Mouse (Mus musculus): ENCODE data around the gene Cuedc1. TPM values are rescaled to one million over a fixed set of nuclear protein-coding genes. Genes with fewer than 3 reads are reported as not detected.

Gene Cuedc1
- total RNA-seq, 2 experiments from 2014 or later = 26.0 to 33.3 TPM

DNA sequence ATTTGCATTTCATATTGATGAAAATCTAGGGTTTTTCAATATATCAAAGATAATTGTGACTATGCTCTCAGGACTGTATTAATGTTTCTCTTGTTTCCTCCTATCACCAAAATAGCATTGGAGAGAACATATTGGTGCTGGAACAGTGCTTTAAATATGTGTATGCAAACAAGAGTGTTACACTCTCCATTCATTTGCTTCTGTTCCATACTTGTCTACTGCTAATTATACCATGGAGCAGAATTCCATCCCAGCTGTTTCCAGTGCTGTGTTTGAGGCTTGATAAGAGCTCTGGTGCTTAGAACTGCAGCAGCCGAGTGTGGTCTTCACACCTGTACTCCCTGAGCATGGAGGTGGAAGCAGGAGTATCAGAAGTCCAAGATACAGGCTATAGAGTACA lies 21.5 kb upstream of the Cuedc1 start:
- DNase-seq (ENCODE audit: extremely low spot score in 1 of 2, low spot score in 1 of 2) = no peak

DNA sequence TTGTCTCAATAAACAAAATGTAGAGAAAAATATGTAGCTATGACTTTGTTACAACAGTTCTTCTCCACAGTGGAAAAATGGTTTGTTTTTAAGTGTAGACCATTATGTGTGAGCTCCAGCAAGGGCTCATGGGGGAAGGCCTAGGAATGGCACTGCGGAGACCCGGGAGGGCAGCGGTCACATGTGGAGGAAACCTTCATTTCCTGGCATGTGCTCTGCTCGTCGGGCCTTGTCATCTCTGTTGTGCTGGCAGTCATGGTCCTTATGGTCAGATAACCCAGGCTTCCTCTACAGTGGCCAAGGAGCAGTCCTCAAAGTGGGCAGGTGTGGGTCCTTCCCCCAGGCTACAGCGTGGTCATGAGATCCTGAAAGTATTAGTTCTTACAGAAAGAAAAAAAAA lies 14.2 kb upstream of the Cuedc1 start:
- no peak for DNase-seq (ENCODE audit: extremely low spot score in 1 of 2, low spot score in 1 of 2)

DNA sequence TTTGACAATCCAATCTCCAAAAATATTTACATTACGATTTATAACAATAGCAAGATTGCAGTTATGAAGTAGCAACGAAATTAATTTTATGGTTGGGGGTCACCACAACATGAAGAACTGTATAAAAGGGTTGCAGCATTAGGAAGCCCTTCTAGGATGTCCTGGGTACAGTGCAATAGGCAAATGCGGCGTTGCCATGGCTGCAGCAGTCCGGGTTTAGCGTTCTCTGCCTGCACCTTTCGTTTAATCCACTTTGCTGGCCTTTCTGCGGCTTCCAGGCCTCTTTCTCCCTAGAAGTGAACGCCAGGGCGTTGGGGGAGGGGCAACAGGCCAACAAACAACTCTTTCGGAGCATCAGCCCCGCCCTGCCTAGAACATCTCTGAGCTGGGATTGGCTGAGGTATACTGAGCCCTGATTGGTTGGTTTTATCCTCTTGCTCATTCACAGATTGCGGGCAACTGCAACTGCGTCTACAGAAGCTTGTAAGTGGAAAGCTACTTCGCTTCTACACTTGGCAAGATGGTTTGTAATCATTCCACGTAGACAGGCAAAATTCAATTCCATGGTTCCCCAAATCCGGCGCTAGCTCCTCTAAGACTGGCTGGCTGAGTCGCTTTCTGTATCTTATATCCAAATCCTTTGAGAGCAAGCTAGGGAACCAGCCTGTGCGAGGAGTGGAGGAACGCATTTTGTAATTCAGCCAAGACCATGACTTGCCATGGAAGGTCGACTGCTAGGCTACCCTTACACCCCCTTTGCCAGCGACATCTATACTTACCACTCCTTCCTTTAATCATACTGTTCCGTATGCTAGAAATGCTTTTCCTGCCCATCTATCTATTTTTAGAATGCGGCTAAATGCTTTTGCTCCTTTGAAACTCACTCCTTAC lies 10.9 kb upstream of the Cuedc1 start:
- DNase-seq (ENCODE audit: extremely low spot score in 1 of 2, low spot score in 1 of 2) = peak; percentile 64 to 84

DNA sequence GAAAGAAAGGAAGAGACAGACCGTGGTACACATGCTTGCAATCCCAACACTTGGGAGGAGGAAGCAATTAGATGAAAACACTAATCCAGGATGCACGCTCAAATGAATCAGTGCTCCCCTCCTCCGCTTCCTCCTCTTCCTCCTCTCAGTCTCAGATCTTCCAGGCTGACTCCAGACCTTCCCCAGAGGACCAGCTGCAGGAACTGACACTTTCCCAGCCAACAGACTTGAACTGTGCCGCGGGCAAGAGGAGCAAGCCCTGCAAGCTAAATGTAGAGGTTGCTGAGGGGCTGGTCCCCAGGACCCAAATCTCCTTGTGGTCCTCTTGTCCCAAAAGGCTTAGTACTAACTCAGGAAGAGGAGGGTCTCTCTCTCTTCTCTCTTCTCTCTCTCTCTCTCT lies 8.7 kb upstream of the Cuedc1 start:
- DNase-seq (ENCODE audit: extremely low spot score in 1 of 2, low spot score in 1 of 2) = no peak

DNA sequence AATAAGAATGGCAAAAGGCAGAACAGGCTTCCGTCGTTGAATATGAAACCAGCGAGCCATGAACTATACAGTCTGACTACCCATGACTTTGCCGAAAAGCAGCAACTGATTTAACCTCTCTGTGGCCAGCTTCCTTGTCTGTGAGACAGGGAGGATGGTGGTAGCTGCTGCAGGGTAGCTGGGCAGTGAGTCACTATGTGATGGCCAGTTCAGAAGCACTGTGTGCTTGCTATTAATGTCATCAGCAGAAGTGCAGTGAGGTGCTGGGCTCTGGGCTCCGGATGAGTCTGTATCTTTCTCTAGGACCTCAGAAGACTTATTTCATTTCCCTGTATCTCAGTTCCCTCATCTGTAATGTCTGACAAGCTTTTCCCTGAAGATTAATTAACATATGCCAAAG lies 7.6 kb upstream of the Cuedc1 start:
- DNase-seq (ENCODE audit: extremely low spot score in 1 of 2, low spot score in 1 of 2) = no peak

DNA sequence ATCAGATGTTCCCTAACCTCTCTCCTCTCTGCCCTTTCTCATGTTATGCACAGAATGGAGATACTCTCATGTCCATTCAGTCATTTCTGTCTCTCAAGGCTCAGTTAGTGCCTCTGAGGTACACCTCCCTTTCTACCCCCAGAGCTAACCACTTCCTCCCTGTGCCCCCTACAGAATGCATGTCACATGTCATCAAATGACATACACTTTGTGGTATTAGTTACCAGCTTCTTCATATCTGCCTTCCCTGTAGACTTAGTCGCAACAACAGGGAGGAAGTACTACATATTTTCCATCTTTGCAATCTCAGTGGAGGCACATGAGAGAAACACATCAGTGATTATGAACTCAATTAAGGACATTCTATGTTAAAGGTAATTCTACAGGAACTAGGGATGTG lies 5.9 kb upstream of the Cuedc1 start:
- no peak for DNase-seq (ENCODE audit: extremely low spot score in 1 of 2, low spot score in 1 of 2)

DNA sequence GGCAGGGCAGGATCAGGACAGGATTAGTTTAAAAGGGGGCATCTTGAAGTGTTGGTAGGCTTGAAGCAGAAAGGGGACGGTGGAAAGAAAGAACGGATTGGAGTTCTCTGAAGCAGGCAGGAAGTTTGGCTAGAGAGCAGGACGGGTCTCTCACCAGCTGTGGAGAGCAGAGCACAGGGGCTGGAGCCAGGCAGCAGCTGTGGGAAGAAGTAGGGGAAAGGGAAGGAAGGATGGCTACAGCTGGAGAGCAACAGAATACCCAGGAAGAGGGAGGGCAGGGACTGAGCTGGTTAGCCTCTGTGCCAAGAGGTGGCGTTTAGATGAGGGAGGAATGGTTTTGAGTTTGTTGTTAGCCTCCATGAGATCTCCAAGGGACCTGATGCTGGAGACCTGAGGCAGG lies 685 bp upstream of the Cuedc1 start:
- no peak for DNase-seq (ENCODE audit: extremely low spot score in 1 of 2, low spot score in 1 of 2)

DNA sequence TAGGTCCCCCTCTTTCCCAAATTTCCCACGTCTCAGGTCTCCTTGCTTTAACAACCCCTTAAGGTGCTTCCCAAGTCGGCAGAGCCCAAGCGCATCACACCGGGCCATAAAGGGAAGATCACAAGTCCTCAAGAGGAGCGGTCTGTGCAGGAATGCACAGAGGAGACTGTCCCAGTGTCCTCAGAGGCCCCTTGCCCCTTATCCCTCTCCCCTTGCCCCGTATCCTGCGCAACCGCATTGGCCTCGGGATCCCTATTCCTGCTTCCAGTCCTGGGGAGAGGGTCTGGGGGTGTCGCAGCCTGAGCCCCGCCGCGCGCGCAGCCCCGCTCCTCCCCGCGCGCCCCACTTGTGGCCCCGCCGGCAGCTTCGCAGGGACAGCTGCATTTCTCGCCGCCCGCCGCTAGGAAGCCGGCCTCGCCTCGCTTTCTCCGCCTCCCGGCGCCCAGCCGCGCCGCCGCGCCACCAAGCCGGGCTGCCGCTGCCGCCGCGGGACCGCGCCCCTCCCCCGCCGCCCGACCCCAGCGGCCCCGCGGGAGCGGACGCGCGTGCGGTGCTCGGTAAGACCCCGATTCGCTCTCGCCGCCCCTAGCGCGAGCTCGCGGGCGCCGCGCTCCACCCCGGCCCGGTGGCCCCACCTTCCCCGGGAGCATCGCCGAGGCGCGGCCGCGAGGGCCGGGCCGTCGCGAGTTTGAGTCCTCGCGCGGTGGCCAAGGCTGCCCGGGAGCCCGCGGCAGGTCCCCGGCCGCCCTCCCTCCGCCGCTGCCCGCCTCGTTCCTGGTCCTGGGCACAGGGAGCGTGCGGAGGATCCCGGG lies 1.1 kb downstream of the Cuedc1 start:
- DNase-seq (ENCODE audit: extremely low spot score in 1 of 2, low spot score in 1 of 2) = peak; percentile 65 to 74

DNA sequence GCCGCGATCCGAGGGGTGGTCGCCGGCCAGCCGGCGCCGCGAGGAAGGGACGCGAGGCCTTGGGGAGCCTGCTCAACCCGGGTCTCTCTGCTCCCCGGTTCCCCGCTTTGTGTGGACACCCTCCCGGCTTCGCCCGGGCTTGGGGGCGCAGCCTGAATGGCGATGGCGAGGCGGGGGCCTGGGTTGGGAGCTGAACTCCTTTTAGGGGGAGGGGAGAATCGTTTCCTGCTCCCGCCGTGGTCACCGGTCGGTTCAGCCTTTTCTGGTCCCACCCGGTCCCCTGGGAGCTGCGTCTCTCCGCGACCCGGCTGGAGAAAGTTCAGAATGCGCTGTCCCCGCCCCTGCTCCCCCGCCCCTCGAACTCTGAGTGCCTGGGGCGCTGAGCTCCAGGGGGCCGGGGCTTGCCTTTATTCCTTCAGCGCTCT lies 1.8 kb downstream of the Cuedc1 start:
- DNase-seq (ENCODE audit: extremely low spot score in 1 of 2, low spot score in 1 of 2) = peak; percentile 40 to 43

DNA sequence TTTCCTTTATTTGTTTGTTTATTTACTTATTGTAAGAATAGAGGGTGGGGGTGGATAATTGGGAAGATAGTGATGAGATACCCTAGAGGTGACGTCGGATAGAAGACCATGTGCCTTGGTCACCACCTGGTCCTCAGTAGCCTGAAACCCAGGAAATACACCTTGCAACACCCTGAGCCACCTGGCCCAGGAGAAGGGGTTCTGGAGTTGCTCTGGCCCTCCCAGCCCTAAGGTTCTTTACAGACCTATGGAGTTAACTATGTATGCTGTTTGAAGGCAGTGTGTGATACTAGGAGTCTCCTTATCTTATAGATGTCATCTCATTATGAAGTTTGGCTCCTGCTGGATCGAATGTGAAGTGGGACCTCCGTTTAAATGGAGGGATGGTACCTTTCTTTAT lies 2.3 kb downstream of the Cuedc1 start:
- no peak for DNase-seq (ENCODE audit: extremely low spot score in 1 of 2, low spot score in 1 of 2)

DNA sequence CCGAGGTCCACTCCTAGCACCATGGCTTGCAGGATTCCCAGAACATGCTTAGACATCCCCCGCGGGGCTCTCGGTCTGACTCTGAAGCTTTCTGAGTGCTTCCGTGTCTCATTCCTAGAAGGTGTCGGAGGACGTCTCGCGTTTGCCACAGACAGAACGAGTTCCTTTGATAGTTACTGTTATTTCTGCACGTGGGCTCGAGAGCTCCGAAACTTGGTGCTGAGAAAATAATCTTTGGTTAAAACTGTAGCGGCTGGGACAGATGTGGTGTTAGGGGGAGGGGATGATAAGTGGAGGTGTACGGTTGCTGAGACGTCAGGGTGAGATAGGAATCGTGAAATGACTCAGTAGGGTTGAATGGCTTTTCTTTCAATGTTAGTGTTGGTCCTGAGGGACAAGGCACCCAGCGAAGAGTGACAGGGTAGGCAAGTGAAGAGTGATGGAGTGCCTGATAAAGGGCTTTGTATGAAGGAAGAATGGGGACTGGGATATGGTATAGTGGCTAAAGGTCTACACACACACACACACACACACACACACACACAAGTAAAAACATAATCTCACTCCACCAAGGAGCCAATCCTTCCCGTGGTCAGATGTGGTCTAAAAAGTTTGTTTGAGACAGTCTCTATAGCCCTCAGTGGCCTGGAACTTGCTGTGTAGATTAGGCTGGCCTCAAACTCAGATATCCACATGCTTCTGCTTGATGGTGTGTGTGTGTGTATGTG lies 5.5 kb downstream of the Cuedc1 start:
- DNase-seq (ENCODE audit: extremely low spot score in 1 of 2, low spot score in 1 of 2) = no peak

DNA sequence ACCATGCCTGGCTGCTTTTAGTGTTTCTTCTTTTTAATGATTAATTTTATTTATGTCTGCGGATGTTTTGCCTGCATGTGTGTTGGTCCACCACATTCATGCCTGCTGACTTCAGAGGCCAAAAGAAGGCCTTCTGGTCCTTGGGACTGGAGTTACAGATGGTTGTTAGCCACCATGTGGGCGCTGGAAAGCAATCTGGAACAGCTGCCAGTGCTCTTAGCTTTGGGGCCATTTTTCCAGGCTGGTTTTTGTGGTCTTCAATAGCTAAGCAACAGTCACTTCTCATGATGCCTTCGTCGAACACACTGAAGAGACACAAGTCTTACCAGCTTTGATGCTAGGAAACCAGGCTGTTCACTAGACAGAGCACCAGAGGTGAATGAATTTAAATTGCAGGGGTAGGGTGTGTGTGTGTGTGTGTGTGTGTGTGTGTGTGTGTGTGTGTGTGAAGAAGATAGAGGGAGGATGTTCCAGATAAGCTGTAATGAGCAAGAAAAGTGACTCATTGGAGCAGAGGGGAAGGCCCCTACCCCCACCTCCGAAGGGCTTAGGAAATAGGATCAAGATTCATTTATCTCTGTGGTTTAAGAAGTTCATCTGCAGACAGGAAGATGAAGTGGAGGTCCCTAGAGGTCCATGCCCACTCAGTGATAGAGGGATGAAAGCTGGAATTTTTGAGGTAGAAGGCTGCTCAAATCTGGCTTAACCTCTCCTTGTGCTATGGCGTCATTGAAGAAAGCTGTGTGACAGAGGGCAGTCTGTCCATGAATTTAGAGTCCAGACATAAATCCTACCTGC lies 7.8 kb downstream of the Cuedc1 start:
- DNase-seq (ENCODE audit: extremely low spot score in 1 of 2, low spot score in 1 of 2) = no peak

DNA sequence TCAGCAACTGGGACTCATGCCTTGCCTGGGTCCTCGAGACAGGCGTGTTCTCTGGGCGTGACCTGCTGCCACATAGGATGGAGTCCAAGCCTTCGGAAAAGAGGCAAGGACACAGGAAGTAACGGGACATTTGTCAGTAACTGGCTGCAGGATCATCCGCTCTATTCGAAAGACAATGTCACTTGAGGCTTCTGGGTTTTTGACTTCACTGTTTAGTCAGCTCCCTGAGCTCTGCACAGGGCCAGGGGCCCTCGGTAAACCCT lies 8.4 kb downstream of the Cuedc1 start:
- DNase-seq (ENCODE audit: extremely low spot score in 1 of 2, low spot score in 1 of 2) = no peak

DNA sequence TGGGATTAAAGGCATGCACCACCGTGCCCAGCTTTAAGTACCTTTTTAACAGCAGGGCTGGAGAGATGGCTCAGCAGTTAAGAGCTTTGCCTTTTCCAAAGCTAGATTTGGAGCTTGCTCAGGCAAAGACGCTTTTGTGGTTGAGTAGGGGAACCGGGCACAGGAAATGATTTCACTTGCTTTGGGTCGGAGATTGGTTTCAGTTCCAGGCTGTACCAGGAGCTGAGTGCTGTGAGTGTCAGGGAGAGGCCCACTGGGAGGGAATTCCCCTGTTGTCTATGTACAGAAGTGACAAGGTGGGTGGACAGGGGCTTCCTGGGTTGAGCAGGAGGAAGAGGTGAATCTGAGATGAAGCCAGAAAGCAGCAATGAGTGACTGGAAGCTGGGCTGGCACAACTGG lies 9.5 kb downstream of the Cuedc1 start:
- no peak for DNase-seq (ENCODE audit: extremely low spot score in 1 of 2, low spot score in 1 of 2)

DNA sequence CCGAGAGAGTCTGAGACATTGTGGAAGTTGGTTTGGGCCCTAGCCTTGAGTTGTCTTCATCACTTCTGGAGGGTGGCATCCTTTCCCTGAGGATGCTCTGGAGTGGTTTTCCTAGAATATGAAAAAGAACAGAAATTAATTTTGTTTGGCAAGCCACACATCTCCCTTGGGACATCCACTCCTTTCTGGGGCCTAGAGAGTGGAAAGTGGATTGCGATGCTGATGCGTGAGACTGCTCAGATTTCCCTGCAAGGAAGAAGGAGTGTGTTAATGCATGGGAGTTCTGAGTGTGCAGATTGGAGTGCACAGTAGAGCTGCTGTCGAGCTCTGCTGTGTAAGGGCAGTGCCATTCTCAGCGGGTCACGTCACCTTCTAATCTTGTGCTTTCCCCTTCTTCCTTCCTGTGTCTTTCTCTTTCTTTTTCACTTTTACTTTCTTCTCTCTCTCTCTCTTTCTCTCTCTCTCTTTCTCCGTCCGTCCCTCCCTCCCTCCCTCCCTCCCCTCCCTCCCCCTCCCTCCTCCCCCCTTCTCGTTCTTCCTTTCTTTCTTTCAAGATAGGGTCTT lies 12.3 kb downstream of the Cuedc1 start:
- DNase-seq (ENCODE audit: extremely low spot score in 1 of 2, low spot score in 1 of 2) = no peak

DNA sequence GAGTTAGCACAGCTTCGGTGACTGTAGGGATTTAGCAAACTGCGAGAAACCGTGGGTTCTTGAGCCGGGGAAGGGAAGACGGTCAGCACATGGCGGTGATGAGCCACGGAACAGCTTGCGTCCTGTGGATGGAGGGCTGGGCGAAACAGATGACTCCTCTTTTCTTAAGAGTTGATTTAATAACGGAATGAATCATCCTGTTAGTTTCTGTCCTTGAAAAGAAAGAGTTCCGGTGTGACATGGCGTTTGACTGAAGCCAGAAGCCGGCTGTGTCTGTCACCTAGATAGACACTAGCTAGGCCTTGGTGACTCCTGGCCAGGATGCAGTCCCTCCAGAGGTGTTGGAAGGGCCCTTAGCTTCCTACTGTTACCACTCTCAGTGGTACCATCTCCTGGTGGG lies 14.2 kb downstream of the Cuedc1 start:
- no peak for DNase-seq (ENCODE audit: extremely low spot score in 1 of 2, low spot score in 1 of 2)

DNA sequence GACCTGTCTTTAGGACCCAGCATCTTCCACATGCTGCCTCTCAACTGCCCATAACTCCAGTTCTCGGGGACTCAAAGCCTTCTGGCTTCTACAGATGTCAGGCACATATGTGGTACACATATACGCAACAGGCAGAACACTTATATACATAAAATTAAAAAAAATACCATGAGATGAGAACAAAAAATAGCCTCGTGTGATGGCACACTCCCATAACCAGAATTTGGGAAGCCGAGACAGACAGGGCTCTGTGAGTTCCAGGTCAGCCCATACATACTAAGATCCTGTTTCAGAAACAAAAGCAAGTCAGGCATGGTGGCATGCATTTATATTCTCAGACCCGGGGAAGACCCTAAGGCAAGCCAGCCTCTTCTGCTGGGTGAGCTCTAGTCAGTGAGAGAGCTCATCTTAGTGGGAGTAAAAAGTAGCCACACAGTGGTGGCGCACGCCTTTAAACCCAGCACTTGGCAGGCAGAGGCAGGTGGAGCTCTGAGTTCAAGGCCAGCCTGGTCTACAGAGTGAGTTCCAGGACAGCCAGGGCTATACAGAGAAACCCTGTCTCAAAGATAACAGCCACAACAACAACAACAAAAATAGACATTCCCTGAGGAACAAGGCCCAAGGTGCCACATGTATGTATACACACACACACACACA lies 14.9 kb downstream of the Cuedc1 start:
- no peak for DNase-seq (ENCODE audit: extremely low spot score in 1 of 2, low spot score in 1 of 2)

DNA sequence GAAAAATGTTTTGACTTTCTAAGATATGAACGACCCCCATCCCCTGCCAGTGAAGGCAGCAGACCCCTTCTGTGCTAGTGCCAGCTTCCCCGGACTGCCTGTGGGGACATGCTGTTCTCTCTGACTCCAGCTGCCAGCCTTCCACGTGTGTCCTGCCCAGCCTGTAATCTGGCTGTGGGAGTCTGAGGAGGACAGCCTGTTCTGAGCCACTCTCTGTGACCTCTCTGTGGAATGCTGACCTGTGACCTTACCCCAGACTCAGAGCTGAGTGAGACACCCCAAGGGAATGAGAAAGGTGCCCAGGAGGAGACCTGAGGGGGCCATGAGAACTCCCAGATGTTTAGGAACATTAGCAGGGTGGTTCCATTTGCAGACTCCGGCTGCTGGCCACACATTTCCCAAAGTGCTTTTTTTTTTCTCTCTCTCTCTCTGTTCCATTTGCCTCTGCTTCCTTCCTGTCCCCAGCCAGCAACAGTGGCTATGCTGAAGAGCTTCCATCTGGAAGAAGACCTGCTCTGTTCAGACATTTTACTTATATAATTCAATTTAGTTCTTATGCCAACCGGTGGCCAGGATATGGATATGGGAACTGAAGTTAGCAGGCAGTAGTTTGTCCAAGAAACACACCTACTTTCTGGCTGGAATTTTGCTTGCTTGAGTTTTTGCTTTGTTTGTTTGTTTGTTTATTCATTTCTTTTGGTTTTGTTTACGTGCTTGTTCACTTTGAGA lies 15.8 kb downstream of the Cuedc1 start:
- no peak for DNase-seq (ENCODE audit: extremely low spot score in 1 of 2, low spot score in 1 of 2)

DNA sequence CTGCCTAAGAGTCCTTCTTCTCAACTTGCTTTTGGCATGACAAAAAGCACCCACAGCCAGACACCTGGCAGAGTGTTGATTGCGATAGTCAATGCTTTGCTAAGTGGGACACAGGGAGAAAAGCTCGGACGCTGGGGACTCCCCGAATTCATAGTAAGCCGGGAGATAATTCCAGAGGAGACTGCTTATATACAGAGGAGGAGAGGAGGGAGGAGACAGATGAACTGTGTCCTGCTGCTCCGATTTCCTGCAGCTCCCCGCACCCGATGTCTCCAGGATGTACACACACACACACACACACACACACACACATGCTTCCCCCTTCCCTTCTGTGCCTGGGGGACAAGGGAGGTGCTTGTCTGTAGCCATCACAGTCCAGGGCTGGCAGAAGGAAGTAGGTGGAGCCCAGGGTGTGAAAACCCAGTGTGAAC lies 17.0 kb downstream of the Cuedc1 start:
- no peak for DNase-seq (ENCODE audit: extremely low spot score in 1 of 2, low spot score in 1 of 2)

All from layer of hippocampus, postnatal 25 days (tissue).